Mouse (Mus musculus): ENCODE results near the gene Myo18b. TPM values are rescaled to one million over a fixed set of nuclear protein-coding genes. Genes with fewer than 3 reads are reported as not detected.

Myo18b gene
- polyA plus RNA-seq, 1 experiment = not detected

GRCm38 (mm10) chr5:112672457-112672856 is 223.7 kb downstream of the Myo18b start:
- H3K4me3 ChIP-seq (ENCODE audit: insufficient read depth, poor library complexity, severe bottlenecking) = no peak overlapping the region
- no peaks in the 10 kb centered on the region for H3K36me3 ChIP-seq (ENCODE audit: control insufficient read depth, insufficient read depth)
- H3K79me3 ChIP-seq (ENCODE audit: low read depth) = no peaks in the 10 kb centered on the region
- TF ChIP-seq USF1 (IDR thresholded peaks at IDR 0.05; ENCODE audit: low read depth) = no peak
- TF ChIP-seq CTCF (IDR thresholded peaks at IDR 0.05; ENCODE audit: control insufficient read depth, insufficient read depth, insufficient read length) = no peak
- no peak for TF ChIP-seq FOSL1 (IDR thresholded peaks at IDR 0.05; ENCODE audit: insufficient read depth, low read length, poor library complexity, severe bottlenecking)
- no peak for TF ChIP-seq MYOD1 (IDR thresholded peaks at IDR 0.05; ENCODE audit: control insufficient read depth, insufficient read length, low read depth)
- TF ChIP-seq MYOG (IDR thresholded peaks at IDR 0.05; ENCODE audit: control insufficient read depth, extremely low read depth, insufficient read length) = no peak
- TF ChIP-seq MAX (IDR thresholded peaks at IDR 0.05) = no peak
- no peak for TF ChIP-seq CEBPB (IDR thresholded peaks at IDR 0.05; ENCODE audit: low read depth)
- H3ac ChIP-seq (ENCODE audit: control insufficient read depth, insufficient read length, low read depth) = no peak overlapping the region
- H3K27me3 ChIP-seq (ENCODE audit: control insufficient read depth, insufficient read depth, insufficient read length) = no peaks in the 10 kb centered on the region
- H3K79me2 ChIP-seq (ENCODE audit: control insufficient read depth, insufficient read depth) = no peaks in the 10 kb centered on the region

GRCm38 (mm10) chr5:112671961-112672360 is 224.2 kb downstream of the Myo18b start:
- Histone ChIP-seq H3K36me3 (ENCODE audit: control insufficient read depth, insufficient read depth) (no peaks in the 10 kb centered on the region), H3ac (ENCODE audit: control insufficient read depth, insufficient read length, low read depth) (no peak overlapping the region), H3K27me3 (ENCODE audit: control insufficient read depth, insufficient read depth, insufficient read length) (no peaks in the 10 kb centered on the region), H3K79me3 (ENCODE audit: low read depth) (no peaks in the 10 kb centered on the region), H3K79me2 (ENCODE audit: control insufficient read depth, insufficient read depth) (no peaks in the 10 kb centered on the region), H3K4me3 (ENCODE audit: insufficient read depth, poor library complexity, severe bottlenecking) (no peak overlapping the region)
- no peak for TF ChIP-seq MAX (IDR thresholded peaks at IDR 0.05)
- no peak for TF ChIP-seq CEBPB (IDR thresholded peaks at IDR 0.05; ENCODE audit: low read depth)
- no peak for TF ChIP-seq FOSL1 (IDR thresholded peaks at IDR 0.05; ENCODE audit: insufficient read depth, low read length, poor library complexity, severe bottlenecking)
- TF ChIP-seq MYOG (IDR thresholded peaks at IDR 0.05; ENCODE audit: control insufficient read depth, extremely low read depth, insufficient read length) = no peak
- TF ChIP-seq USF1 (IDR thresholded peaks at IDR 0.05; ENCODE audit: low read depth) = no peak
- TF ChIP-seq MYOD1 (IDR thresholded peaks at IDR 0.05; ENCODE audit: control insufficient read depth, insufficient read length, low read depth) = no peak
- TF ChIP-seq CTCF (IDR thresholded peaks at IDR 0.05; ENCODE audit: control insufficient read depth, insufficient read depth, insufficient read length) = no peak

- H3K27me3 ChIP-seq (ENCODE audit: control insufficient read depth, insufficient read depth, insufficient read length) = no peaks in the 10 kb centered on the region
- no peak for TF ChIP-seq USF1 (IDR thresholded peaks at IDR 0.05; ENCODE audit: low read depth)
- TF ChIP-seq MAX (IDR thresholded peaks at IDR 0.05) = no peak
- H3K4me3 ChIP-seq (ENCODE audit: insufficient read depth, poor library complexity, severe bottlenecking) = no peak overlapping the region
- no peak overlapping the region for H3ac ChIP-seq (ENCODE audit: control insufficient read depth, insufficient read length, low read depth)
- H3K79me3 ChIP-seq (ENCODE audit: low read depth) = no peaks in the 10 kb centered on the region
- no peaks in the 10 kb centered on the region for H3K79me2 ChIP-seq (ENCODE audit: control insufficient read depth, insufficient read depth)
- no peaks in the 10 kb centered on the region for H3K36me3 ChIP-seq (ENCODE audit: control insufficient read depth, insufficient read depth)
These were observed 229.0 kb downstream of the Myo18b start for GRCm38 (mm10) chr5:112667153-112667552.

DNA sequence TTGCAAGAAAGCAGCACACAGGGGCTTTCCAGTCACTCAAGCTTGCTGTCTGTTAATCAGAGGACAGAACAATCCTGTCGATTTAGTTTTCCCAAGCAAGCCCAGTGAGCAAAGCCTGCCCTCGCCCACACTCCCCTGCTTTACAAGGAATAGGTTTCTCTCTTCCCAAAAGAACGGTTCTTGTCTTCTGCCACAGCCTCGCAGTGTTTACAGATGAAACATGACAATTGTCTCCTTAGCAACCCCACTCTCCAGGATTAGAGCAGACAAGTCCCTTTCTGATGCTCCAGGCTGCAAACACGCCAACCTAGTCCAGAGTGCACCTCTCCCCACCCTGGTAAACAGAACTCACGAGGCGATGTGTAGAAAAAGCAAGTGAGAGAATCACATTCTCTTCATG is 230.5 kb downstream of the Myo18b start:
- Histone ChIP-seq H3K27me3 (ENCODE audit: control insufficient read depth, insufficient read depth, insufficient read length) (no peaks in the 10 kb centered on the region), H3K36me3 (ENCODE audit: control insufficient read depth, insufficient read depth) (no peaks in the 10 kb centered on the region), H3ac (ENCODE audit: control insufficient read depth, insufficient read length, low read depth) (no peak overlapping the region), H3K79me3 (ENCODE audit: low read depth) (no peaks in the 10 kb centered on the region), H3K79me2 (ENCODE audit: control insufficient read depth, insufficient read depth) (no peaks in the 10 kb centered on the region), H3K4me3 (ENCODE audit: insufficient read depth, poor library complexity, severe bottlenecking) (no peak overlapping the region)
- TF ChIP-seq MYOD1 (IDR thresholded peaks at IDR 0.05; ENCODE audit: control insufficient read depth, insufficient read length, low read depth) (no peak), CEBPB (IDR thresholded peaks at IDR 0.05; ENCODE audit: low read depth) (no peak), CTCF (IDR thresholded peaks at IDR 0.05; ENCODE audit: control insufficient read depth, insufficient read depth, insufficient read length) (no peak)

GRCm38 (mm10) chr5:112663701-112664100 is 232.5 kb downstream of the Myo18b start:
- Histone ChIP-seq H3K27me3 (ENCODE audit: control insufficient read depth, insufficient read depth, insufficient read length) (no peaks in the 10 kb centered on the region), H3K36me3 (ENCODE audit: control insufficient read depth, insufficient read depth) (no peaks in the 10 kb centered on the region), H3K4me3 (ENCODE audit: insufficient read depth, poor library complexity, severe bottlenecking) (no peak overlapping the region), H3K79me3 (ENCODE audit: low read depth) (no peaks in the 10 kb centered on the region), H3ac (ENCODE audit: control insufficient read depth, insufficient read length, low read depth) (no peak overlapping the region), H3K79me2 (ENCODE audit: control insufficient read depth, insufficient read depth) (no peaks in the 10 kb centered on the region)
- TF ChIP-seq MYOD1 (IDR thresholded peaks at IDR 0.05; ENCODE audit: control insufficient read depth, insufficient read length, low read depth) = no peak
- TF ChIP-seq CTCF (IDR thresholded peaks at IDR 0.05; ENCODE audit: control insufficient read depth, insufficient read depth, insufficient read length) = no peak
- no peak for TF ChIP-seq USF1 (IDR thresholded peaks at IDR 0.05; ENCODE audit: low read depth)
- no peak for TF ChIP-seq MAX (IDR thresholded peaks at IDR 0.05)
- TF ChIP-seq CEBPB (IDR thresholded peaks at IDR 0.05; ENCODE audit: low read depth) = no peak
- TF ChIP-seq FOSL1 (IDR thresholded peaks at IDR 0.05; ENCODE audit: insufficient read depth, low read length, poor library complexity, severe bottlenecking) = no peak
- no peak for TF ChIP-seq MYOG (IDR thresholded peaks at IDR 0.05; ENCODE audit: control insufficient read depth, extremely low read depth, insufficient read length)

DNA sequence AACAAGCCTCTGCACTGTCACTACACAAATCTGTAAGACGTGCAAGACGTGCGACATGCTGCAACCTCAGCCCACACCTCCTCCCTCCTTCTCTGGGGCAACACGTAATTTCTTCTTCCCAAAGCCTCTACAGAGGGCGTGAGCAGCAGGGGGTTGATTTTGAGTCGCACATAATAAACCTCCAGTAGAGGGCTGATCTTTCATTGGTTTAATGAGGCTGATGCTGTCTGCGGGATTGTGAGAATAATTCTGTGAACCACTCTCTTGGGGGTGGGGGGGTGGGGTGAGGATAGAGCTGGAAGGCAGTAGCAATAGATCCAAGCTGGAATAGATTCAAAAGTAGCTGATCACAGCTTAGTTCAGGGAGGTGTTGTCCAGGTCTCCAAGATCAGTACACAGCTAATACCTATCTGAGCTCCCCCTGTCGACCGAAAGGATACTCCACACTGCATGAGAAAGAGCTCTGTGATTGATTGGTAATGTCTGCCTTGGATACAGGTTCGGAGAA is 235.2 kb downstream of the Myo18b start:
- no peak overlapping the region for H3K4me3 ChIP-seq (ENCODE audit: insufficient read depth, poor library complexity, severe bottlenecking)
- TF ChIP-seq CEBPB (IDR thresholded peaks at IDR 0.05; ENCODE audit: low read depth) = no peak
- TF ChIP-seq CTCF (IDR thresholded peaks at IDR 0.05; ENCODE audit: control insufficient read depth, insufficient read depth, insufficient read length) = no peak
- TF ChIP-seq MYOG (IDR thresholded peaks at IDR 0.05; ENCODE audit: control insufficient read depth, extremely low read depth, insufficient read length) = no peak
- TF ChIP-seq FOSL1 (IDR thresholded peaks at IDR 0.05; ENCODE audit: insufficient read depth, low read length, poor library complexity, severe bottlenecking) = no peak
- TF ChIP-seq MYOD1 (IDR thresholded peaks at IDR 0.05; ENCODE audit: control insufficient read depth, insufficient read length, low read depth) = no peak
- no peak for TF ChIP-seq USF1 (IDR thresholded peaks at IDR 0.05; ENCODE audit: low read depth)
- TF ChIP-seq MAX (IDR thresholded peaks at IDR 0.05) = no peak
- no peaks in the 10 kb centered on the region for H3K27me3 ChIP-seq (ENCODE audit: control insufficient read depth, insufficient read depth, insufficient read length)
- no peaks in the 10 kb centered on the region for H3K79me2 ChIP-seq (ENCODE audit: control insufficient read depth, insufficient read depth)
- no peaks in the 10 kb centered on the region for H3K79me3 ChIP-seq (ENCODE audit: low read depth)
- no peaks in the 10 kb centered on the region for H3K36me3 ChIP-seq (ENCODE audit: control insufficient read depth, insufficient read depth)
- H3ac ChIP-seq (ENCODE audit: control insufficient read depth, insufficient read length, low read depth) = no peak overlapping the region
